Mouse (Mus musculus): ENCODE data around the gene Pcmtd2. TPM values are rescaled to one million over a fixed set of nuclear protein-coding genes. Genes with fewer than 3 reads are reported as not detected.
A peak's percentile ranks its signal among the peaks of the same experiment; 100 is the strongest.

Pcmtd2 gene
- polyA plus RNA-seq, 1 experiment from 2014 or later: 36.6 TPM

DNA sequence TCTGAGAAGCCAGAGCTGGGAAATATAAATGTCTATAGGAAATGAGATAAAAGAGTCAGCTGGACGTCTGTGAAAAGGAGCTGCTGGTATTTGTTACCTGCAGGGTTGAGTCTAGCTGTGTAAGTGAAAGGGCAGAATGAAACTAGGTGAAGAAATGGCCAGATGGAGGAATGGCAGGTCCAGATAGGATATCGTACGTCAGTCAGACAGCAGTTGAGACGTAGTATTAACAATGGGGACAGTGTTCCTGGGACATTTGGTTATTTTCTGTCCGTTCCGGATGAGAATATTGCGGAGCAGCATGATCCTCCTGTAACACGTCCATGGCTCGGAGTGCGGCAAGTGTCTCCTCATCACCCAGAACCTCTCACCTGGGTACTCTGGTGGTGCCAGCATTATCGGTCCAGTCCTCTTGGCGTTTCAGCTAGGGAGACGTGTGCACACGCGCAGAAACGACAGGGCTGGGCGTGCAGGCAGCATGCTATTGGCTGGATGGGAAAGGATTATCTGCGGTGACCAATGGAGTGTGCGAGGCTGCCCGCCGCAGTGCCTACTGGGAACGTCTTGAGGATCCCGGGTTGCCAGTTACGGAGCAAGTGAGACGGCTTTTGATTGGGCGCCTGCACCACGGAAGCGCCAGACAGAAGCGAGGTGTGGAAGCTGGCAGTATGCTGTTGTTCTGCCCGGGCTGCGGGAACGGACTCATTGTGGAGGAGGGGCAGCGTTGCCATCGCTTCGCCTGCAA is 26.3 kb downstream of the Pcmtd2 start, which contains the start of gene Polr3k:
TSS of gene Polr3k (plus strand) at position 547 of the 745 bp plus-strand sequence.
- Histone ChIP-seq H3K4me2 (replicated peaks; ENCODE audit: low read depth, low read length) (peak within 1 kb of the TSS; percentile 82), H3K36me3 (ENCODE audit: insufficient read depth, low read length) (peaks cover 8% of the 10 kb centered on the region), H3K9me3 (ENCODE audit: low read length) (no peaks in the 10 kb centered on the region), H3K4me1 (ENCODE audit: insufficient read depth, low read length) (peaks cover 21% of the 10 kb centered on the region), H3K4me3 (ENCODE audit: low read length) (peak within 1 kb of the TSS; percentile 69), H3K27me3 (ENCODE audit: insufficient read depth, low read length) (no peaks in the 10 kb centered on the region), H3K9ac (replicated peaks; ENCODE audit: low read length) (peak within 1 kb of the TSS; percentile 69), H3K27ac (ENCODE audit: low read length) (peak within 1 kb of the TSS; percentile 54; the same call in 1 of the 2 replicates)
- peak; percentile 100 for ATAC-seq (ENCODE audit: low FRiP score, low TSS enrichment)
- under 1% methylated on average over 35 of the region's 35 CpGs for WGBS

DNA sequence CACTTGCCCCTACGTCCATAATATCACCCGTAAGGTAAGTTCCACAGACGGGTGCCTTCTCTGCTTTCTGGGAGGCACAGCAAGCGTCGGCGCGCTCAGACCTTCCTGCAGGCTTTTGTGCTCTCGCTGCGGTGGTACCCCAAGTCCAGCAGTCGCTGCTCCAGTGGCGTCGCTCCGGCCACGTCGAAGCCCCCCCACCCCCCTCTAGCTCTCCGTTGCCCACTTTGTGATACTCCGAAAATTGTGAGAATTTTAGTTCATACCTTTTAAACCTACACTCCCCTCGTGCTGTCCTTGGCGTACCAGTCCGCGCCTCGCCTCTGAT is 26.8 kb downstream of the Pcmtd2 start:
- no peaks in the 10 kb centered on the region for H3K9me3 ChIP-seq (ENCODE audit: low read length)
- no peaks in the 10 kb centered on the region for H3K27me3 ChIP-seq (ENCODE audit: insufficient read depth, low read length)
- H3K36me3 ChIP-seq (ENCODE audit: insufficient read depth, low read length): peaks cover 11% of the 10 kb centered on the region
- under 1% methylated on average over 22 of the region's 22 CpGs for WGBS
- H3K9ac ChIP-seq (replicated peaks; ENCODE audit: low read length): peak overlapping the region; percentile 69
- H3K4me3 ChIP-seq (ENCODE audit: low read length): peak overlapping the region; percentile 69
- ATAC-seq (ENCODE audit: low FRiP score, low TSS enrichment): peak; percentile 37
- peaks cover 21% of the 10 kb centered on the region for H3K4me1 ChIP-seq (ENCODE audit: insufficient read depth, low read length)
- H3K4me2 ChIP-seq (replicated peaks; ENCODE audit: low read depth, low read length): peak overlapping the region; percentile 82
- H3K27ac ChIP-seq (ENCODE audit: low read length): peak overlapping the region; percentile 54; the same call in 1 of the 2 replicates

- H3K36me3 ChIP-seq (ENCODE audit: insufficient read depth, low read length): peaks cover 20% of the 10 kb centered on the region
- peaks cover 21% of the 10 kb centered on the region for H3K4me1 ChIP-seq (ENCODE audit: insufficient read depth, low read length)
- no peak overlapping the region for H3K27ac ChIP-seq (ENCODE audit: low read length)
- no peaks in the 10 kb centered on the region for H3K9me3 ChIP-seq (ENCODE audit: low read length)
- no peak overlapping the region for H3K9ac ChIP-seq (replicated peaks; ENCODE audit: low read length)
- H3K4me2 ChIP-seq (replicated peaks; ENCODE audit: low read depth, low read length): no peak overlapping the region
- no peak for ATAC-seq (ENCODE audit: low FRiP score, low TSS enrichment)
- no peak overlapping the region for H3K4me3 ChIP-seq (ENCODE audit: low read length)
- no peaks in the 10 kb centered on the region for H3K27me3 ChIP-seq (ENCODE audit: insufficient read depth, low read length)
- WGBS: 56% methylated on average over 5 of the region's 5 CpGs
These were observed 29.3 kb downstream of the Pcmtd2 start for GRCm38 (mm10) chr2:181866931-181867330.

DNA sequence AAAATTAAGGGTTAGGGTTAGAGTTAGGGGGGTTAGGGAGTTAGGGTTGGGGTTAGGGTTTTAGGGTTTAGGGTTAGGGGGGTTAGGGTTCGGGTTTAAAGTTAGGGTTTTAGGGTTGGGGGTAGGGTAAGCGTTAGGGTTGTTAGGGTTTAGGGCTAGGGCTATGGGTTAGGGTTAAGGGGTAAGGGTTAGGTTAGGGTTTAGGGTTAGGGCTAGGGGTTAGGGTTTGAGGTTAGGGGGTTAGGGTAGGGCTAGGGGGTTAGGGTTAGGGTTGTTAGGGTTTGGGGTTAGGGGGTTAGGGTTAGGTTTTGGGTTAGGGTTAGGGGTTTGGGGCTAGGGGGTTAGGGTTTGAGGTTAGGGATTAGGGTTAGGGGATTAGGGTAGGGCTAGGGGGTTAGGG is 33.4 kb downstream of the Pcmtd2 start:
- no peak overlapping the region for H3K4me2 ChIP-seq (replicated peaks; ENCODE audit: low read depth, low read length)
- no peak overlapping the region for H3K4me3 ChIP-seq (ENCODE audit: low read length)
- peaks cover under 1% of the 10 kb centered on the region; the same call in 1 of the 2 replicates for H3K4me1 ChIP-seq (ENCODE audit: insufficient read depth, low read length)
- 95% methylated on average over 2 of the region's 2 CpGs for WGBS
- no peak overlapping the region for H3K9ac ChIP-seq (replicated peaks; ENCODE audit: low read length)
- no peaks in the 10 kb centered on the region for H3K27me3 ChIP-seq (ENCODE audit: insufficient read depth, low read length)
- H3K27ac ChIP-seq (ENCODE audit: low read length): no peak overlapping the region
- ATAC-seq (ENCODE audit: low FRiP score, low TSS enrichment): no peak
- peaks cover 23% of the 10 kb centered on the region for H3K36me3 ChIP-seq (ENCODE audit: insufficient read depth, low read length)
- H3K9me3 ChIP-seq (ENCODE audit: low read length): no peaks in the 10 kb centered on the region

GRCm38 (mm10) chr2:181878903-181879302 is 41.2 kb downstream of the Pcmtd2 start:
- no peaks in the 10 kb centered on the region for H3K36me3 ChIP-seq (ENCODE audit: insufficient read depth, low read length)
- H3K4me3 ChIP-seq (ENCODE audit: low read length): no peak overlapping the region
- WGBS: 73% methylated on average over 1 of the region's 1 CpGs
- H3K4me2 ChIP-seq (replicated peaks; ENCODE audit: low read depth, low read length): no peak overlapping the region
- no peak overlapping the region for H3K9ac ChIP-seq (replicated peaks; ENCODE audit: low read length)
- no peak for ATAC-seq (ENCODE audit: low FRiP score, low TSS enrichment)
- no peaks in the 10 kb centered on the region for H3K4me1 ChIP-seq (ENCODE audit: insufficient read depth, low read length)
- no peaks in the 10 kb centered on the region for H3K9me3 ChIP-seq (ENCODE audit: low read length)
- H3K27ac ChIP-seq (ENCODE audit: low read length): no peak overlapping the region
- no peaks in the 10 kb centered on the region for H3K27me3 ChIP-seq (ENCODE audit: insufficient read depth, low read length)

DNA sequence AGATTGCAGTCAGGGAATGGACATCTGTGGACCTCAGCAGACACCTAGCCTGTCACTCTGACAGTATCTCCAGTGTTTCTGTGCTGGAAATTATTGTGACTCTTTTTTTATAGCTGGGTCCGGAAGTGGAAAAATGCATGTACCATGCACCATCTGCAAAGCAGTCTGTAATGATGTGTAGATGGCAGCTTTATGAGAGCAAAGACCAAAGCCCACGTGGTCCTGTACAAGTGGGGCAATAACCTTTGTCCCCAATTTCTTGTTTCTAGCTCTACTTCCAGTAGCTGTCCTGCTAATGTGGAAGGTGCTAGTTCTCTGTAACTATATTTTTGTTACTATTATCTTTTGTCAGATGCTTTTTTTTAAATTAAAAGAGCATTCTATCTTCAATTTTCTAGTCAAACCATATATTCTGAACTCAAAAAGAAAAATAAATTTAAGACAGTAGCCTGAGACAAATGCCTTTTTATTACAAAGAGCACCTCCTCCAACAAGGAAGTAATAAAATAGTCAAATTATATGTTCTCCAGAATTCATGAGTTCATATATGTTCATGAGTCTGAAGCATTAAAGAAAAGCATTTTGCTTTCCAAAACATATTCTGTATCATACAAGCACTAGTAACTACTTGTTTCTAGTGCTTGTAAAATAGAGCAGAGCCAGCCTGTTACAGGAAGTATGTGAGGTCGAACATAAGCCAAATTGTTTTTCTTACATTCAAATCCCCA is 45.5 kb downstream of the Pcmtd2 start:
- Histone ChIP-seq H3K4me2 (replicated peaks; ENCODE audit: low read depth, low read length) (no peak overlapping the region), H3K9ac (replicated peaks; ENCODE audit: low read length) (no peak overlapping the region), H3K36me3 (ENCODE audit: insufficient read depth, low read length) (no peaks in the 10 kb centered on the region), H3K4me1 (ENCODE audit: insufficient read depth, low read length) (no peaks in the 10 kb centered on the region), H3K27me3 (ENCODE audit: insufficient read depth, low read length) (no peaks in the 10 kb centered on the region), H3K27ac (ENCODE audit: low read length) (no peak overlapping the region), H3K9me3 (ENCODE audit: low read length) (no peaks in the 10 kb centered on the region), H3K4me3 (ENCODE audit: low read length) (no peak overlapping the region)
- ATAC-seq (ENCODE audit: low FRiP score, low TSS enrichment): no peak
- 55% methylated on average over 3 of the region's 3 CpGs for WGBS

Other genes starting within 250 kb of the Pcmtd2 start
- gene Prpf6, start 246.0 kb upstream of the Pcmtd2 start, polyA plus RNA-seq (2015; fragmentation: Nextera tagmentation; extraction: Ambion mirVana): 75.2 and 79.7 TPM in 2 replicates
- gene Zfp512b, start 245.1 kb upstream of the Pcmtd2 start, polyA plus RNA-seq (2015; fragmentation: Nextera tagmentation; extraction: Ambion mirVana): 37.8 and 41.1 TPM in 2 replicates
- 29.5 and 31.4 TPM in 2 replicates for gene Samd10, start 238.6 kb upstream of the Pcmtd2 start, polyA plus RNA-seq (2015; fragmentation: Nextera tagmentation; extraction: Ambion mirVana)
- gene Gm29797, start 180.8 kb upstream of the Pcmtd2 start, polyA plus RNA-seq (2015; fragmentation: Nextera tagmentation; extraction: Ambion mirVana): 0.21 and 0.49 TPM in 2 replicates
- 61.6 and 65.2 TPM in 2 replicates for gene Sox18, start 166.2 kb upstream of the Pcmtd2 start, polyA plus RNA-seq (2015; fragmentation: Nextera tagmentation; extraction: Ambion mirVana)
- gene Tcea2, start 157.5 kb upstream of the Pcmtd2 start, polyA plus RNA-seq (2015; fragmentation: Nextera tagmentation; extraction: Ambion mirVana): 29.3 and 29.9 TPM in 2 replicates
- gene Rgs19, start 143.9 kb upstream of the Pcmtd2 start, polyA plus RNA-seq (2015; fragmentation: Nextera tagmentation; extraction: Ambion mirVana): 67.7 and 72.1 TPM in 2 replicates
- not detected in 2 replicates for gene Lkaaear1, start 139.4 kb upstream of the Pcmtd2 start, polyA plus RNA-seq (2015; fragmentation: Nextera tagmentation; extraction: Ambion mirVana)
- 0.50 and 0.67 TPM in 2 replicates for gene Oprl1, start 122.8 kb upstream of the Pcmtd2 start, polyA plus RNA-seq (2015; fragmentation: Nextera tagmentation; extraction: Ambion mirVana)
- gene Myt1, start 74.5 kb upstream of the Pcmtd2 start, polyA plus RNA-seq (2015; fragmentation: Nextera tagmentation; extraction: Ambion mirVana): 0.27 and 0.31 TPM in 2 replicates
- gene Polr3k, start 26.5 kb downstream of the Pcmtd2 start, polyA plus RNA-seq (2015; fragmentation: Nextera tagmentation; extraction: Ambion mirVana): 70.4 and 71.5 TPM in 2 replicates
- gene Gm14496, start 153.3 kb downstream of the Pcmtd2 start, polyA plus RNA-seq (2015; fragmentation: Nextera tagmentation; extraction: Ambion mirVana): not detected in 2 replicates